Mouse (Mus musculus) myocyte (in vitro differentiated cells): ENCODE measurements around the gene Ddah1.

ENCODE experiments used
- MAX ChIP-seq: IDR thresholded peaks from one replicate; pipeline ENCODE4 v1.6.1; 2011; ENCODE audit warnings: low read depth, mild to moderate bottlenecking, control low read depth
- MYOG ChIP-seq, 3 experiments: IDR thresholded peaks; one replicate each; pipeline ENCODE4 v1.6.1; 2011; ENCODE audit warnings: control low read depth in 2 of 3, low read depth in 2 of 3, mild to moderate bottlenecking in 2 of 3; ENCODE audit not compliant: insufficient read length in 2 of 3, control insufficient read depth in 1 of 3, insufficient read depth in 1 of 3
- POLR2A ChIP-seq: IDR thresholded peaks from one replicate; pipeline ENCODE4 v1.6.1; 2011; ENCODE audit warnings: low read depth, mild to moderate bottlenecking, control low read depth, moderate library complexity; ENCODE audit not compliant: insufficient read length
- POLR2AphosphoS2 ChIP-seq: IDR thresholded peaks from one replicate; pipeline ENCODE4 v1.6.1; 2011; ENCODE audit warnings: low read depth, control low read depth; ENCODE audit not compliant: insufficient read length
- REST ChIP-seq: IDR thresholded peaks from one replicate; pipeline ENCODE4 v1.6.1; 2011; ENCODE audit warnings: mild to moderate bottlenecking, control low read depth, moderate library complexity; ENCODE audit not compliant: insufficient read depth, insufficient read length
- SRF ChIP-seq: IDR thresholded peaks from one replicate; pipeline ENCODE4 v1.6.1; 2011; ENCODE audit warnings: low read depth; ENCODE audit not compliant: control insufficient read depth, insufficient read length
- TCF12 ChIP-seq: IDR thresholded peaks from one replicate; pipeline ENCODE4 v1.6.1; 2011; ENCODE audit warnings: mild to moderate bottlenecking, control low read depth; ENCODE audit not compliant: poor library complexity, insufficient read depth, severe bottlenecking
- USF1 ChIP-seq: IDR thresholded peaks from one replicate; pipeline ENCODE4 v1.6.1; 2011; ENCODE audit warnings: low read depth, mild to moderate bottlenecking, control low read depth, moderate library complexity

DNA sequence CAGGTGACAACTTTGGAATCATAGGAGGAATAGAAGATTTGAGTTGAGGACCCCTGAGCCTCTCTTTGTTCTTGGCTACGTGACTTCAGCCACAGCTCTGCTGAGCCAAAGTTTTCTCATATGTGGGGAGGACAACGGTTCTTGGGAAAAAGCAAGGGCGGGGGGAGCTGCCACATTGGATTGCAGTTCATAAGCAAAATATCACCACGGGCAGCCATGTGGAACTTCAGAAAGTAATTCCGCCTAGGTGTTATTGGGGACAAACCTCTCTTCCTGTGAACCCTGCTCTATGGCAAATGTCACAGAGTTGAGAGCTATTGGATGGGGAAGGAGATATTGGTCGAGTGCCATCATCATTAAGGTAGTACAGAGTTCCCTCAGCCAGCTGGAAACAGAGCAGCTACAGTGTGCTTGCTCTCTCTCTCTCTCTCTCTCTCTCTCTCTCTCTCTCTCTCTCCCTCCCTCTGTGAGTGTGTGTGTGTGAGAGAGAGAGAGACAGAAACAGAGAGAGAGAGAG lies 20.0 kb downstream of the Ddah1 start:
- TF ChIP-seq POLR2AphosphoS2 (no peak), MAX (no peak), MYOG (IDR thresholded peaks at IDR 0.05; ENCODE audit: control insufficient read depth in 1 of 3, insufficient read depth in 1 of 3, insufficient read length in 2 of 3, low read depth in 2 of 3) (no peak), POLR2A (no peak), USF1 (no peak), REST (no peak), TCF12 (no peak), SRF (no peak)
